Mouse (Mus musculus): ENCODE measurements at regions not wholly inside any gene's neighbourhood (a gene's known extent, or its start where the extent isn't known, plus 50 kb on each side); places are given as distances from the start of the nearest gene placed in this dataset.

GRCm38 (mm10) chr14:45746176-45746575 lies 88.2 kb upstream of the Ddhd1 start:
- Histone ChIP-seq H3K27ac (ENCODE audit: insufficient read depth, low read depth, low read length, poor library complexity, severe bottlenecking) (no peak overlapping the region), H3K4me1 (ENCODE audit: control insufficient read depth in 2 of 2, insufficient read depth in 2 of 2, low read length in 2 of 2, poor library complexity in 1 of 2) (no peaks in the 10 kb centered on the region), H3K9ac (ENCODE audit: insufficient read depth, low read depth, low read length, poor library complexity, severe bottlenecking) (no peak overlapping the region), H3K9me3 (ENCODE audit: control insufficient read depth, insufficient read depth, low read depth, low read length) (no peaks in the 10 kb centered on the region), H3K36me3 (ENCODE audit: control insufficient read depth, insufficient read depth, low read length, poor library complexity, severe bottlenecking) (no peaks in the 10 kb centered on the region), H3K4me3 (ENCODE audit: insufficient read depth in 1 of 2, low read depth in 1 of 2, low read length in 2 of 2, poor library complexity in 1 of 2, severe bottlenecking in 1 of 2) (no peak overlapping the region)
- DNase-seq (ENCODE audit: low read depth, low spot score): no peak
- in situ Hi-C loops (cut with MboI; ENCODE audit: low sequenced_read_pairs in 2 of 2, unreplicated experiment in 2 of 2): no loop called here
- TF ChIP-seq ZC3H11A (IDR thresholded peaks at IDR 0.05; ENCODE audit: borderline replicate concordance, low read depth, low read length) (no peak), CHD2 (IDR thresholded peaks at IDR 0.05; ENCODE audit: low read depth, low read length) (no peak), MAFK (IDR thresholded peaks at IDR 0.05; ENCODE audit: insufficient read depth, low read depth, low read length) (no peak), HCFC1 (IDR thresholded peaks at IDR 0.05; ENCODE audit: borderline replicate concordance, insufficient read depth, low read length) (no peak), ZNF384 (IDR thresholded peaks at IDR 0.05; ENCODE audit: low read depth, low read length) (no peak)

- Histone ChIP-seq H3K9me3 (ENCODE audit: control insufficient read depth, insufficient read depth, low read depth, low read length) (no peaks in the 10 kb centered on the region), H3K4me1 (ENCODE audit: control insufficient read depth in 2 of 2, insufficient read depth in 2 of 2, low read length in 2 of 2, poor library complexity in 1 of 2) (peaks cover 0 to 6% of the 10 kb centered on the region in 2 experiments; a peak in 1 of 4 replicates), H3K9ac (ENCODE audit: insufficient read depth, low read depth, low read length, poor library complexity, severe bottlenecking) (no peak overlapping the region), H3K36me3 (ENCODE audit: control insufficient read depth, insufficient read depth, low read length, poor library complexity, severe bottlenecking) (no peaks in the 10 kb centered on the region), H3K27ac (ENCODE audit: insufficient read depth, low read depth, low read length, poor library complexity, severe bottlenecking) (no peak overlapping the region), H3K4me3 (ENCODE audit: insufficient read depth in 1 of 2, low read depth in 1 of 2, low read length in 2 of 2, poor library complexity in 1 of 2, severe bottlenecking in 1 of 2) (no peak overlapping the region)
- TF ChIP-seq HCFC1 (IDR thresholded peaks at IDR 0.05; ENCODE audit: borderline replicate concordance, insufficient read depth, low read length): no peak
- no peak for TF ChIP-seq ZNF384 (IDR thresholded peaks at IDR 0.05; ENCODE audit: low read depth, low read length)
- no peak for TF ChIP-seq MAFK (IDR thresholded peaks at IDR 0.05; ENCODE audit: insufficient read depth, low read depth, low read length)
- no peak for TF ChIP-seq ZC3H11A (IDR thresholded peaks at IDR 0.05; ENCODE audit: borderline replicate concordance, low read depth, low read length)
- TF ChIP-seq CHD2 (IDR thresholded peaks at IDR 0.05; ENCODE audit: low read depth, low read length): no peak
- DNase-seq (ENCODE audit: low read depth, low spot score): no peak
- in situ Hi-C loops (cut with MboI; ENCODE audit: low sequenced_read_pairs in 2 of 2, unreplicated experiment in 2 of 2): loop anchor here in 1 of 2 experiments (25.0 kb wide), 1 partner anchor 345 kb away; the partner anchor contains the start of gene Gnpnat1
Observed at GRCm38 (mm10) chr14:45757376-45757775, 99.4 kb upstream of the Ddhd1 start.

GRCm38 (mm10) chr14:45760890-45761680 lies 103.1 kb upstream of the Ddhd1 start:
- H3K27ac ChIP-seq (ENCODE audit: insufficient read depth, low read depth, low read length, poor library complexity, severe bottlenecking): no peak overlapping the region
- H3K36me3 ChIP-seq (ENCODE audit: control insufficient read depth, insufficient read depth, low read length, poor library complexity, severe bottlenecking): no peaks in the 10 kb centered on the region
- H3K9ac ChIP-seq (ENCODE audit: insufficient read depth, low read depth, low read length, poor library complexity, severe bottlenecking): no peak overlapping the region
- no peaks in the 10 kb centered on the region for H3K9me3 ChIP-seq (ENCODE audit: control insufficient read depth, insufficient read depth, low read depth, low read length)
- H3K4me3 ChIP-seq (ENCODE audit: insufficient read depth in 1 of 2, low read depth in 1 of 2, low read length in 2 of 2, poor library complexity in 1 of 2, severe bottlenecking in 1 of 2): no peak overlapping the region
- TF ChIP-seq ZC3H11A (IDR thresholded peaks at IDR 0.05; ENCODE audit: borderline replicate concordance, low read depth, low read length): no peak
- TF ChIP-seq MAFK (IDR thresholded peaks at IDR 0.05; ENCODE audit: insufficient read depth, low read depth, low read length): no peak
- no peak for TF ChIP-seq ZNF384 (IDR thresholded peaks at IDR 0.05; ENCODE audit: low read depth, low read length)
- no peak for TF ChIP-seq HCFC1 (IDR thresholded peaks at IDR 0.05; ENCODE audit: borderline replicate concordance, insufficient read depth, low read length)
- TF ChIP-seq CHD2 (IDR thresholded peaks at IDR 0.05; ENCODE audit: low read depth, low read length): no peak
- in situ Hi-C loops (cut with MboI; ENCODE audit: low sequenced_read_pairs in 2 of 2, unreplicated experiment in 2 of 2): loop anchor here in 1 of 2 experiments (25.0 kb wide), 1 partner anchor 349 kb away; the partner anchor contains the start of gene Gnpnat1
- H3K4me1 ChIP-seq (ENCODE audit: control insufficient read depth in 2 of 2, insufficient read depth in 2 of 2, low read length in 2 of 2, poor library complexity in 1 of 2): peaks cover 0 to 6% of the 10 kb centered on the region in 2 experiments; a peak in 1 of 4 replicates
- DNase-seq (ENCODE audit: low read depth, low spot score): no peak

- H3K4me3 ChIP-seq (ENCODE audit: insufficient read depth in 1 of 2, low read depth in 1 of 2, low read length in 2 of 2, poor library complexity in 1 of 2, severe bottlenecking in 1 of 2): no peak overlapping the region
- H3K27ac ChIP-seq (ENCODE audit: insufficient read depth, low read depth, low read length, poor library complexity, severe bottlenecking): no peak overlapping the region
- no peaks in the 10 kb centered on the region for H3K9me3 ChIP-seq (ENCODE audit: control insufficient read depth, insufficient read depth, low read depth, low read length)
- no peaks in the 10 kb centered on the region for H3K36me3 ChIP-seq (ENCODE audit: control insufficient read depth, insufficient read depth, low read length, poor library complexity, severe bottlenecking)
- in situ Hi-C loops (cut with MboI; ENCODE audit: low sequenced_read_pairs in 2 of 2, unreplicated experiment in 2 of 2): loop anchor here in 1 of 2 experiments (25.0 kb wide), 1 partner anchor 352 kb away; the partner anchor contains the start of gene Gnpnat1
- H3K9ac ChIP-seq (ENCODE audit: insufficient read depth, low read depth, low read length, poor library complexity, severe bottlenecking): no peak overlapping the region
- no peak for DNase-seq (ENCODE audit: low read depth, low spot score)
- H3K4me1 ChIP-seq (ENCODE audit: control insufficient read depth in 2 of 2, insufficient read depth in 2 of 2, low read length in 2 of 2, poor library complexity in 1 of 2): no peaks in the 10 kb centered on the region
- no peak for TF ChIP-seq CHD2 (IDR thresholded peaks at IDR 0.05; ENCODE audit: low read depth, low read length)
- TF ChIP-seq MAFK (IDR thresholded peaks at IDR 0.05; ENCODE audit: insufficient read depth, low read depth, low read length): no peak
- TF ChIP-seq ZC3H11A (IDR thresholded peaks at IDR 0.05; ENCODE audit: borderline replicate concordance, low read depth, low read length): no peak
- no peak for TF ChIP-seq HCFC1 (IDR thresholded peaks at IDR 0.05; ENCODE audit: borderline replicate concordance, insufficient read depth, low read length)
- no peak for TF ChIP-seq ZNF384 (IDR thresholded peaks at IDR 0.05; ENCODE audit: low read depth, low read length)
Observed at GRCm38 (mm10) chr14:45764231-45764630, 106.3 kb upstream of the Ddhd1 start.

Data from ES-E14 (cell line).